Mouse (Mus musculus) forebrain, embryonic 11.5 days (tissue): Measurements from ENCODE around the gene Arhgef15. TPM values are rescaled to one million over a fixed set of nuclear protein-coding genes. Genes with fewer than 3 reads are reported as not detected.
"Not testable (repeated sequence)": the region's sequence is repeated elsewhere in the genome, so short reads cannot be mapped to it uniquely, and the experiment has no call there.

Source experiments
- ATAC-seq: fragments of 200-750 bp; cut with Nextera tagmentation; replicated peaks from 2 replicates; pipeline ENCODE4 v1.8.0; 2017; ENCODE audit warnings: moderate TSS enrichment; ENCODE audit not compliant: low FRiP score
- DNase-seq: peaks from one replicate; pipeline ENCODE4 v3.0.0-alpha.2; 2017; ENCODE audit warnings: low spot score
- H3K27ac ChIP-seq: fragments of 300-500 bp; sonication (generic); 2 replicates; pipeline ENCODE4 v1.5.1; 2014; ENCODE audit warnings: low read depth, low read length
- H3K27me3 ChIP-seq: fragments of 300-500 bp; sonication (generic); 2 replicates; pipeline ENCODE4 v1.6.1; 2014; ENCODE audit warnings: mild to moderate bottlenecking, low read length, mixed read lengths; ENCODE audit not compliant: control insufficient read depth, insufficient read depth
- H3K36me3 ChIP-seq: fragments of 300-500 bp; sonication (generic); 2 replicates; pipeline ENCODE4 v1.6.1; 2014; ENCODE audit warnings: mild to moderate bottlenecking, low read length, moderate library complexity, mixed read lengths; ENCODE audit not compliant: control insufficient read depth, insufficient read depth
- H3K4me1 ChIP-seq: fragments of 300-500 bp; sonication (generic); replicated peaks from 2 replicates; pipeline ENCODE4 v1.6.1; 2014; ENCODE audit warnings: low read length, mixed read lengths; ENCODE audit not compliant: control insufficient read depth, insufficient read depth
- H3K4me2 ChIP-seq: fragments of 300-500 bp; sonication (generic); 2 replicates; pipeline ENCODE4 v1.6.1; 2014; ENCODE audit warnings: low read depth, mild to moderate bottlenecking, low read length, moderate library complexity, mixed read lengths; ENCODE audit not compliant: severe bottlenecking
- H3K4me3 ChIP-seq: fragments of 300-500 bp; sonication (generic); 2 replicates; pipeline ENCODE4 v1.5.1; 2014; ENCODE audit warnings: low read depth, low read length
- H3K9ac ChIP-seq: fragments of 300-500 bp; sonication (generic); 2 replicates; pipeline ENCODE4 v1.6.1; 2014; ENCODE audit warnings: low read length
- H3K9me3 ChIP-seq: fragments of 300-500 bp; sonication (generic); 2 replicates; pipeline ENCODE4 v1.6.1; 2016; ENCODE audit warnings: low read length, mixed read lengths; ENCODE audit not compliant: control insufficient read depth
- WGBS: fragments of 180-500 bp; shearing (Covaris S2); extraction: QIAGEN DNeasy Blood & Tissue Kit; methylation state at CpG from one replicate; pipeline ENCODE4 v1.1.7; 2014; 5-methylcytosine and 5-hydroxymethylcytosine counted together
- polyA plus RNA-seq: library from polyadenylated mRNA; unstranded; fragments of >200 nt; fragmentation: Nextera tagmentation; extraction: Ambion mirVana; gene quantifications from 2 replicates; pipeline ENCODE4 v1.2.1, GENCODE M21; 2014

Arhgef15 gene
- polyA plus RNA-seq, 1 experiment from 2014 or later, result 6.1 TPM

DNA sequence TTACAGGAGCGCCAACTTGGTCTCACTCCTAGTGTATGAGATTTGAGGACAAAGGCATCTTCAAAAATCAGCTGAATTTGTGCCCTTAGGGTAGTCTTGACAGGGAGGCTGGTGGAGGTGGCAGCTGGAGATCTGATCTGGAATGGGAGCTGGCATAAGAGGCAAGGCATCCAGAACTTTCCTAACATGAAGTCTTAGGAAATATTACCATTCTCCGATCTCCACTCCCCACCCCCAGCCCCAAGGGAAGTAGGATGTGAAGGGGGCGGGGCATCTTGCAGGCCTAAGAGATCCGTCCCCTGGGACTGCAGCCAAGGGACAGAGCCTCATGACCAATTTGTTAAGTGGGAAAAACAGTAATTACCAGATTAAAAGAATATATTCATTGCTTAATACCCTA, 13.0 kb upstream of the Arhgef15 start:
- ATAC-seq, result no peak

DNA sequence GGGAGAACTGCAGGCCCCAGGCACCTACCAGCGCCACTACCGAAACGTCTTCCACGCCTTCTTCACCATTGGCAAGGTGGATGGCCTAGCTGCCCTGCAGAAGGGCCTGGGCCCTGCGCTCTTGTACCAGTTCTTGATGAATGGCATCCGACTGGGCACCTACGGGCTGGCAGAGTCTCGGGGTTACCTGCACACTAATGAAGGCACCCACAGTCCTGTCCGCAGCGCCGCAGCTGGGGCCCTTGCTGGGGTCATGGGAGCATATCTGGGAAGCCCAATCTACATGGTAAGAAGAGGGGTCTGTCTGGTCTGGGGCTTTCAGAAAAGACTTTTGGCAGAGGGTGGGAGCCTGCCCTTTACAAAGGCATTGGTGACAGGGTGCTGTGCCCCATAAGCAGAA, 11.5 kb upstream of the Arhgef15 start:
- no peak overlapping the region for H3K4me3 ChIP-seq
- WGBS, result 85% methylated on average over 11 of the region's 11 CpGs
- H3K4me2 ChIP-seq, result peak overlapping the region; percentile 16; the same call in 1 of the 2 replicates

More for the DNA sequence above, 13.0 kb upstream of the Arhgef15 start:
- no peak overlapping the region for H3K4me3 ChIP-seq
- no peak overlapping the region for H3K9ac ChIP-seq
- no peaks in the 10 kb centered on the region for H3K36me3 ChIP-seq
- no peak for DNase-seq
- 0 out of 2 replicates have a peak, but pooled peaks cover 2% of the 10 kb centered on the region for H3K27me3 ChIP-seq
- H3K27ac ChIP-seq, result no peak overlapping the region
- 77% methylated on average over 4 of the region's 4 CpGs for WGBS
- H3K4me1 ChIP-seq, result no peaks in the 10 kb centered on the region
- H3K9me3 ChIP-seq, result no peaks in the 10 kb centered on the region
- H3K4me2 ChIP-seq, result no peak overlapping the region

DNA sequence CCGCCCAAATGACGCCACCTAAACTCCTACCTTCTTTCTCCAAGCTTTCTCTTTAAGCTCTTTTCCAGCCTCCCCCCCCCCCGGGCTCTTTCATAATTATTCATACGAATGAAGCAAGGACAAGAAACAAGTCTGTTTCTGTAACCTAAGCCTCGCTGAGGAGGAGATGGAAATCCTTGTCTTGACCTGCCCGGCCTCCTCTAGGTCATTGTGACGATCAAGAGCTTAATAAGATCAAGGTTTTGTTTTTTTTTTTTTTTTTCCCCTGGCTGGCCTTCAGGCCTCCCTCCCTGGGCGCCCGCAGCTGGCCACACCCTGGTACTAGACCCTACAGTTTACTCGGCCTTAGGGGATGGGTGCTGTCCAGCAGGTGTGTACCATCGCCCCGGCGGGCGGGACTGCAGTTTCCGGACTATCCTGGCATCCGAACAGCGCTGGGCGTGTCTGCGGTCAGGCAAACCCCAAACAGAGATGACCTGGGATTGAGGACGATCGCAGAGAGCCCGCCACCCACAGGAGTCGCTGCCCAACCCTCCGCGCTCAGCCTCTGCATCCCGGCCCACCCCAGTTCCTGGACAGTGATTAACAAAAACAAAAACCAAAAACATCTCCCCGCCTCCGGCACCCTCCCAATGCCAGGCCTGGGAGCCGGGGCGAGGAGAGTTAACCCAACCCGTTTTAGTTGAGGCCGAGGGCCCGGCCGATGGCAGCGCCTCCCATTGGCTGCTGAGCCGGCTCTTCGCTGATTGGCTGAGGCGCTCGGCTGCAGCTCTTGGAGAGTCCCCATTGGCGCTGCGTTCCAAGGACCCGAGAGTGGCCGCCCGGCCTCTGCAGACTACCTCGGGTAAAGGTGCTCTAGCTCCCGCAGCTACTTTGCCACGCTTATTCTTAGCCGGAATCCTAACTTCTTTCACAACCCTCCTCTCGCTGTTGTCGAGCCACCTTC, 10.3 kb upstream of the Arhgef15 start, which contains the start of gene Slc25a35:
Gene Slc25a35, plus strand, starts transcription at position 795 of the 946 bp plus-strand sequence.
- no peaks in the 10 kb centered on the region for H3K36me3 ChIP-seq
- DNase-seq, result peak; percentile 94
- peak within 1 kb of the TSS; percentile 71 for H3K9ac ChIP-seq
- no peaks in the 10 kb centered on the region for H3K4me1 ChIP-seq
- no peaks in the 10 kb centered on the region for H3K9me3 ChIP-seq
- under 1% methylated on average over 50 of the region's 50 CpGs for WGBS
- H3K27ac ChIP-seq, result no peak within 1 kb of the TSS
- peak within 1 kb of the TSS; percentile 98 for H3K4me2 ChIP-seq
- ATAC-seq, result peak; percentile 95
- peak within 1 kb of the TSS; percentile 56 for H3K4me3 ChIP-seq
- 0 out of 2 replicates have a peak, but pooled peaks cover 2% of the 10 kb centered on the region for H3K27me3 ChIP-seq

More for the DNA sequence above, 11.5 kb upstream of the Arhgef15 start:
- no peak for ATAC-seq
- no peak for DNase-seq
- Histone ChIP-seq H3K4me1 (no peaks in the 10 kb centered on the region), H3K9ac (no peak overlapping the region), H3K27ac (no peak overlapping the region), H3K27me3 (0 out of 2 replicates have a peak, but pooled peaks cover 2% of the 10 kb centered on the region), H3K36me3 (no peaks in the 10 kb centered on the region), H3K9me3 (no peaks in the 10 kb centered on the region)

DNA sequence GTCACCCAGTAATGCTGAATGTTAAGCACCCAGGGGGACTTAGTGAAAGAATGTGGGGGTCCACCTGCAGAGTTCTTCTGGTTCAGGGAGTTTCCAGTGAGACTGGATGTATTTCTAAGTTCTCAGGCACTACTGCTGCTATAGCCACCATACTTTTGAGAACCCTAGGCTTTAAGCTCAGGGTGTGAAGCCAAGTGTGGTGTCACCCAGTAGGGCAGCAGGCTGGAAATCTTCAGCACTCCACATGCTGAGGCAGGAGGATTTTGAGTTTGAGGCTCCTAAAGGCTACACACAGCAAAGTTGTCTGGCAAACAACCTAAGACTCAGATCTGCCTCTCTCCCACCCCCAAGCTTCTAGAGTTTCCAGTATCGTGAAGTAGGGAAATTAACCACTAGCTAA, 9.3 kb upstream of the Arhgef15 start:
- no peak overlapping the region for H3K27ac ChIP-seq
- H3K27me3 ChIP-seq, result 0 out of 2 replicates have a peak, but pooled peaks cover 2% of the 10 kb centered on the region
- H3K4me1 ChIP-seq, result no peaks in the 10 kb centered on the region
- DNase-seq, result no peak
- H3K4me3 ChIP-seq, result no peak overlapping the region
- WGBS, result 49% methylated on average over 1 of the region's 1 CpGs
- H3K36me3 ChIP-seq, result no peaks in the 10 kb centered on the region
- no peak for ATAC-seq
- H3K9me3 ChIP-seq, result no peaks in the 10 kb centered on the region
- H3K9ac ChIP-seq, result no peak overlapping the region
- no peak overlapping the region for H3K4me2 ChIP-seq

DNA sequence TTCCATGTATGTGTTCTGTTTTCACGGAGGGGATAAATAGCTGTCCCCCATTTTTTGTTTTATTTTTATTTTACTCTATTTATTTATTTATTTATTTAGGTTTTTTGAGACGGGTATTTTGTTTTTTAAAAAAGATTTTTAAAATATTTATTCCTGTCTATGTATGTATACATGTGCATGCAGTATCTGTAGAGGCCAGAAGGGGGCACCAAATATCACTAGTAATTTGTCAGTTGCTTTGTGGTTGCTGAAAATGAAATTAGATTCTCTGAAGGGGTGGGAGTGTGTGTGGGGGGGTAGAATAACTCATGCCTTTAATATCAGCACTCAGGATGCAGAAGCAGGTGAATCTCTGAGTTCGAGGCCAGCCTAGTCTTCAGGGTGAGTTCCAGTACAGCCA, 8.6 kb upstream of the Arhgef15 start:
- ATAC-seq (no peak), DNase-seq (peak; percentile 75)
- H3K27ac ChIP-seq, result no peak overlapping the region
- no peaks in the 10 kb centered on the region for H3K9me3 ChIP-seq
- 0 out of 2 replicates have a peak, but pooled peaks cover 2% of the 10 kb centered on the region for H3K27me3 ChIP-seq
- H3K36me3 ChIP-seq, result no peaks in the 10 kb centered on the region
- H3K9ac ChIP-seq, result no peak overlapping the region
- no peaks in the 10 kb centered on the region for H3K4me1 ChIP-seq
- no peak overlapping the region for H3K4me3 ChIP-seq
- no peak overlapping the region for H3K4me2 ChIP-seq
- WGBS, result 31% methylated on average over 3 of the region's 3 CpGs

DNA sequence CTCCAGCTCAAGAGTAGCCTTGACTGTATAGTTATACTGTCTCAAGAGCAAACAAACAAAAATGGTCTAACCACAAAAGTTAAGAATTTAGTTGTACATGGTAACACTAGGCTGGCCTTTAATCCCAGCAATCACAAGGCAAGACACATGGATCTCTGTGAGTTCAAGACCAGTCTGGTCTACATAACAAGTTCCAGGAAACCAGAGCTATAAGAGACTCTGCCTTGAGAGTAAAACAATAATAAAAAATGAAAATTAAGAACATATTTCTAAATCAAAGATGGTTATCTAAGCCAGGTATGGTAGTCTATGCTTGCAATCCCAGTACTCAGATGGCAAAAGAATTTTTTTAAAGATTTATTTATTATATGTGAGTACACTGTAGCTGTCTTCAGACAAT, 7.8 kb upstream of the Arhgef15 start:
- ATAC-seq, result no peak

DNA sequence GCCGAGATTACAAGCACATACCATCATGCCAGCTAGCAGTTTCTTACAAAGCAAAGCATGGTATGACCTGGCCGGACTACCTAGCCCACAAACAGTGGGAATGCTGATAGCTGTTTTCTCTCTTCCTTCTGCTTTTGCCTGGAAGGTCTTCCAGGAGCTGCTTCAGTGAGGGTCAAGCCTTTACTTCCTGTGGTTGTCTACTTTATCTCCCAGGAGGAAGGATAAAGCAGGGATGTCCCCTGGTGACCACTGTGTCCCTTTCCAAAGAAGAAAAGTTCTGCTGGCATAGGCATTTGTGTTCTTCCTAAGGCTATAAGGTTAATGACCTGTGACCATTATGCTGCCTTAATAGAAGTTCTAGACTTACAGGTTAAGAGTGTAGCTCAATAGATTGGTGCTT, 6.1 kb upstream of the Arhgef15 start:
- WGBS, result 83% methylated on average over 2 of the region's 2 CpGs
- Histone ChIP-seq H3K27me3 (no peaks in the 10 kb centered on the region), H3K27ac (no peak overlapping the region), H3K36me3 (no peaks in the 10 kb centered on the region), H3K4me2 (no peak overlapping the region), H3K9me3 (no peaks in the 10 kb centered on the region), H3K9ac (no peak overlapping the region), H3K4me3 (no peak overlapping the region), H3K4me1 (no peaks in the 10 kb centered on the region)
- ATAC-seq (no peak), DNase-seq (no peak)

More for the DNA sequence above, 7.8 kb upstream of the Arhgef15 start:
- H3K4me3 ChIP-seq, result no peak overlapping the region
- DNase-seq, result no peak
- H3K4me2 ChIP-seq, result no peak overlapping the region
- H3K27me3 ChIP-seq, result 0 out of 2 replicates have a peak, but pooled peaks cover 2% of the 10 kb centered on the region
- no peaks in the 10 kb centered on the region for H3K9me3 ChIP-seq
- H3K4me1 ChIP-seq, result no peaks in the 10 kb centered on the region
- H3K27ac ChIP-seq, result no peak overlapping the region
- no peaks in the 10 kb centered on the region for H3K36me3 ChIP-seq
- H3K9ac ChIP-seq, result no peak overlapping the region

DNA sequence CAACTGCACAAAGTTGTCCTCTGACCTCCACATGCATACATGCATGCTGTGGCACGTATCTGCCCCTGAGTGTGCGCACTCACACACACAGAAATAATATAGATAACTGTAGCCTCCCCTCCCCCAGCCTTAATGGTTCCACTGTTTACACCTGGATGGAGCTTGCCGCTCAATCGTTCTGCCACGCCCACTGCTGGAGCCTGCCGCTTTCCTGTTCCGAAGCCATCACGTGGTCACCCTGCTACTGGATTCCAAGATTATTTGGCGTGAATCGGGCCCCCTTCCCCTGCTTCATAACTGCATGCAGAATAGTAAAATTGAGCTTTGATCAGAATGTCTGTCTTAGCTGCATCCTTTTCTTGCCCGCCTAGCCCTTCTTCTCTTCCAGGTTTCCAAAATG, 4.9 kb upstream of the Arhgef15 start:
- not testable (repeated sequence) for H3K9me3 ChIP-seq, H3K27ac ChIP-seq, H3K4me3 ChIP-seq, H3K36me3 ChIP-seq, DNase-seq, H3K27me3 ChIP-seq, H3K4me2 ChIP-seq, ATAC-seq, H3K4me1 ChIP-seq, H3K9ac ChIP-seq
- 33% methylated on average over 11 of the region's 11 CpGs for WGBS
